Mouse (Mus musculus) embryonic facial prominence, embryonic 14.5 days (tissue): ENCODE results near the gene Snta1. TPM values are rescaled to one million over a fixed set of nuclear protein-coding genes. Genes with fewer than 3 reads are reported as not detected.

Experiments
- ATAC-seq: fragments of 200-750 bp; cut with Nextera tagmentation; 2 replicates; pipeline ENCODE4 v1.8.0; 2017; ENCODE audit warnings: low read depth, moderate number of reproducible peaks, moderate TSS enrichment
- DNase-seq: peaks from one replicate; pipeline ENCODE4 v3.0.0-alpha.2; 2015; ENCODE audit warnings: low spot score
- H3K27ac ChIP-seq: fragments of 300-500 bp; sonication (generic); replicated peaks from 2 replicates; pipeline ENCODE4 v1.5.1; 2014; ENCODE audit warnings: low read depth, mild to moderate bottlenecking, low read length, moderate library complexity
- H3K27me3 ChIP-seq: fragments of 300-500 bp; sonication (generic); replicated peaks from 2 replicates; pipeline ENCODE4 v1.6.1; 2014; ENCODE audit warnings: low read length; ENCODE audit not compliant: control insufficient read depth, insufficient read depth
- H3K36me3 ChIP-seq: fragments of 300-500 bp; sonication (generic); 2 replicates; pipeline ENCODE4 v1.6.1; 2014; ENCODE audit warnings: low read length, mixed read lengths; ENCODE audit not compliant: control insufficient read depth, insufficient read depth
- H3K4me1 ChIP-seq: fragments of 300-500 bp; sonication (generic); 2 replicates; pipeline ENCODE4 v1.6.1; 2014; ENCODE audit warnings: antibody characterized with exemption, low read length; ENCODE audit not compliant: control insufficient read depth, insufficient read depth
- H3K4me2 ChIP-seq: fragments of 300-500 bp; sonication (generic); 2 replicates; pipeline ENCODE4 v1.6.1; 2014; ENCODE audit warnings: low read depth, mild to moderate bottlenecking, low read length, moderate library complexity, mixed read lengths
- H3K4me3 ChIP-seq: fragments of 300-500 bp; sonication (generic); 2 replicates; pipeline ENCODE4 v1.5.1; 2014; ENCODE audit warnings: low read depth, mild to moderate bottlenecking, low read length
- H3K9ac ChIP-seq: fragments of 300-500 bp; sonication (generic); 2 replicates; pipeline ENCODE4 v1.6.1; 2014; ENCODE audit warnings: low read depth, mild to moderate bottlenecking, low read length, moderate library complexity, mixed read lengths
- H3K9me3 ChIP-seq: fragments of 300-500 bp; sonication (generic); 2 replicates; pipeline ENCODE4 v1.6.1; 2016; ENCODE audit warnings: low read length; ENCODE audit not compliant: control insufficient read depth
- WGBS: fragments of 180-500 bp; shearing (Covaris S2); extraction: QIAGEN DNeasy Blood & Tissue Kit; methylation state at CpG from one replicate; pipeline ENCODE4 v1.1.7; 2014; 5-methylcytosine and 5-hydroxymethylcytosine counted together
- polyA plus RNA-seq: library from polyadenylated mRNA; unstranded; fragments of >200 nt; fragmentation: Nextera tagmentation; extraction: Ambion mirVana; gene quantifications from 2 replicates; pipeline ENCODE4 v1.2.1, GENCODE M21; 2014

The Snta1 gene
- polyA plus RNA-seq, 1 experiment from 2014 or later, result 10.4 TPM

GRCm38 (mm10) chr2:154437191-154437527, 29.3 kb upstream of the Snta1 start:
- H3K4me2 ChIP-seq, result peak overlapping the region; percentile 68

DNA sequence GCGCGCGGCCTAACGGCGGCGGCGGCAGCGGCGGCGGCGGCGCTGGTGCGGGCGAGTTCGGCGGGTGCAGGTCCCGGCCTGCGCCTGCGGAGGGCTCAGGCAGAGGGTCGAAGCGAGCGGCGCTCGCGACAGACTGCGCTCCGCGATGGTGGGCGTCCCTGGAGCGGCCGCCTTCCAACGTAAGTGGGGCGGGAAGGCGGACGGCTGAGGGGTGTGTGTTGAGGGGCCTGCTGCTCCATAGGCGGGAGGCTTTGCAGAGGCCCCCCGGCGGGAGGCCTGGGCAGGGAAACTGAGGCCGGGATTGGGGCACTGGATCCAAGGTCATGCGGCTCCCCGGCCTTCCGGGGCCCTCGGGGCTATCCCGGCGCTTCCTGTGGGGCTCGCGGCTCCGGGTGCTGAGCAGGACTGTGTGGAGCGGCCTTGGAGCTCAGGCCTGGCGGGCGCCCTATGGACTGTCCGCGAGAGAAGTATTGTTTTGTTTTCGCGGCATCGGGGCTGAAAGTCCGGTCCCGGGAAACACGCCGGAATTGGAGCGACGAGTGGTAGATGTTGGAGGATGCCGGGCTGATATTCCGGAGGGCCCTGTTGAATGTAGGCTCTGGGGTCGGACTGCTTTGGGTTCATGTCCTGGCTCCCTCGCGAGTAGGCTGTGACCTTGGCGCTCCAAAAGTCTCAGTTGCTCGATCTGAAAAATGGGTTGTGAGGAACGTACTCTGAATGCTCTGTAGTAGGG, 28.7 kb upstream of the Snta1 start, which contains the start of gene Cbfa2t2:
Gene Cbfa2t2 (plus strand): TSS at position 24 of the 733 bp plus-strand sequence.
- DNase-seq, result peak; percentile 69
- H3K9ac ChIP-seq, result peak within 1 kb of the TSS; percentile 98
- H3K4me3 ChIP-seq, result peak within 1 kb of the TSS; percentile 94
- peaks cover 18% of the 10 kb centered on the region for H3K4me1 ChIP-seq
- ATAC-seq, result peak; percentile 87
- peak within 1 kb of the TSS; percentile 96 for H3K27ac ChIP-seq
- no peaks in the 10 kb centered on the region for H3K36me3 ChIP-seq
- no peaks in the 10 kb centered on the region for H3K9me3 ChIP-seq
- WGBS, result under 1% methylated on average over 32 of the region's 70 CpGs
- H3K27me3 ChIP-seq, result no peaks in the 10 kb centered on the region
- peak within 1 kb of the TSS; percentile 68 for H3K4me2 ChIP-seq

More at GRCm38 (mm10) chr2:154437191-154437527, 29.3 kb upstream of the Snta1 start:
- DNase-seq, result no peak
- H3K4me1 ChIP-seq, result peaks cover 18% of the 10 kb centered on the region
- peak overlapping the region; percentile 94 for H3K4me3 ChIP-seq
- peak overlapping the region; percentile 98 for H3K9ac ChIP-seq
- H3K27me3 ChIP-seq, result no peaks in the 10 kb centered on the region
- H3K9me3 ChIP-seq, result no peaks in the 10 kb centered on the region
- H3K27ac ChIP-seq, result peak overlapping the region; percentile 96
- no peaks in the 10 kb centered on the region for H3K36me3 ChIP-seq
- WGBS, result 13% methylated on average over 7 of the region's 7 CpGs
- ATAC-seq, result no peak

GRCm38 (mm10) chr2:154436076-154436457, 28.2 kb upstream of the Snta1 start:
- peak overlapping the region; percentile 96 for H3K27ac ChIP-seq

GRCm38 (mm10) chr2:154434690-154435089, 26.8 kb upstream of the Snta1 start:
- H3K36me3 ChIP-seq, result no peaks in the 10 kb centered on the region
- no peaks in the 10 kb centered on the region for H3K9me3 ChIP-seq
- no peak overlapping the region for H3K4me2 ChIP-seq
- no peak for DNase-seq
- H3K4me1 ChIP-seq, result peaks cover 18% of the 10 kb centered on the region
- no peak overlapping the region for H3K9ac ChIP-seq
- ATAC-seq, result no peak
- H3K27me3 ChIP-seq, result no peaks in the 10 kb centered on the region
- H3K27ac ChIP-seq, result no peak overlapping the region
- H3K4me3 ChIP-seq, result no peak overlapping the region
- WGBS, result 93% methylated on average over 7 of the region's 7 CpGs

More at GRCm38 (mm10) chr2:154436076-154436457, 28.2 kb upstream of the Snta1 start:
- peak overlapping the region; percentile 54 for H3K4me2 ChIP-seq
- peaks cover 18% of the 10 kb centered on the region for H3K4me1 ChIP-seq
- H3K4me3 ChIP-seq, result peak overlapping the region; percentile 94
- H3K9ac ChIP-seq, result peak overlapping the region; percentile 98
- H3K27me3 ChIP-seq, result no peaks in the 10 kb centered on the region
- H3K36me3 ChIP-seq, result no peaks in the 10 kb centered on the region
- peak; percentile 100 for ATAC-seq
- peak; percentile 99 for DNase-seq
- no peaks in the 10 kb centered on the region for H3K9me3 ChIP-seq
- under 1% methylated on average over 20 of the region's 44 CpGs for WGBS

DNA sequence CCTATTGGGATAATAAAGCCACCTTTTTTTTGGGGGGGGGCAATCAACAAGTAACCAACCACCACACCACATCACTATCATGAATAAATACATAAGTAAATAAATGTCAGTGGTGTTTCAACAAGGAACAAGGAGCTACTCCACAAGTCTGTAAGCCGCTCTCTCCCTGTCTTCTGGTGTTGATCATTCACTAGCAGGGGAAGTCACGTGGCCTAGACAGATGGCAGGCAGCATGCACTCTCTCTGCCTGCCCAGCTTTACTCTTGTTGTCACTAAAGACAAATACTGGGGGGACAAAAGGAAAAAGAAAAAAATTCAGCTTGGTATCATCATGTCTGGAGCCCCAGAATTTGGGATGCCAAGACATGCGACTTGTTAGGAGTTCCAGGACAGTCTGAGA, 25.5 kb upstream of the Snta1 start:
- Histone ChIP-seq H3K27ac (no peak overlapping the region), H3K9ac (no peak overlapping the region), H3K4me1 (peaks cover 12% of the 10 kb centered on the region), H3K4me3 (no peak overlapping the region), H3K36me3 (no peaks in the 10 kb centered on the region), H3K4me2 (no peak overlapping the region), H3K27me3 (no peaks in the 10 kb centered on the region), H3K9me3 (no peaks in the 10 kb centered on the region)
- WGBS, result 65% methylated on average over 3 of the region's 3 CpGs
- no peak for ATAC-seq
- no peak for DNase-seq

DNA sequence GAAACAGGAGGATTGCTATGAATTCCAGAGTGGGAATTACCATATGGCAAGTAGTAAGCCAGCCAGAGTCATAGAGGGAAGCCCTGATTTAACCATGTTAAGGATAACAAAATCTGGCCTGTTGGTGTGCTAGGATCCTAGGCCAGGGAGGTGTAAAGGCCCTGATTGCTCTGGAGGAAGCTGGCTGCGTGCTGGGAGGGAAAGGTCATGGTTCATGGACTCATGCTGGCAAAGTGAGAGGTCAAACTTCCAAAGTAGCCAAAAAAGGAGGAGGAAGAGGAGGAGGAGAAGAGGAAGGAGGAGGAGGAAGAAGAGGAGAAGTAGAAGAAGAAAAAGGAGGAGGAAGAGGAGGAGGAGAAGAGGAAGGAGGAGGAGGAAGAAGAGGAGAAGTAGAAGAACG, 24.8 kb upstream of the Snta1 start:
- no peaks in the 10 kb centered on the region for H3K36me3 ChIP-seq
- ATAC-seq, result no peak
- WGBS, result 61% methylated on average over 2 of the region's 2 CpGs
- no peak overlapping the region for H3K4me3 ChIP-seq
- peaks cover 15% of the 10 kb centered on the region for H3K4me1 ChIP-seq
- no peak overlapping the region for H3K9ac ChIP-seq
- no peak overlapping the region for H3K4me2 ChIP-seq
- H3K9me3 ChIP-seq, result no peaks in the 10 kb centered on the region
- DNase-seq, result no peak
- 0 out of 2 replicates have a peak, but pooled peaks cover 4% of the 10 kb centered on the region for H3K27me3 ChIP-seq
- H3K27ac ChIP-seq, result no peak overlapping the region

GRCm38 (mm10) chr2:154430566-154430965, 22.7 kb upstream of the Snta1 start:
- no peak for DNase-seq
- H3K4me1 ChIP-seq, result peaks cover 18% of the 10 kb centered on the region
- H3K27me3 ChIP-seq, result 0 out of 2 replicates have a peak, but pooled peaks cover 5% of the 10 kb centered on the region
- H3K9me3 ChIP-seq, result peaks cover 4% of the 10 kb centered on the region; the same call in 1 of the 2 replicates
- H3K27ac ChIP-seq, result no peak overlapping the region
- no peak overlapping the region for H3K9ac ChIP-seq
- H3K36me3 ChIP-seq, result no peaks in the 10 kb centered on the region
- no peak overlapping the region for H3K4me3 ChIP-seq
- no peak for ATAC-seq
- no peak overlapping the region for H3K4me2 ChIP-seq
- 93% methylated on average over 2 of the region's 2 CpGs for WGBS

GRCm38 (mm10) chr2:154427853-154428360, 20.0 kb upstream of the Snta1 start:
- no peaks in the 10 kb centered on the region for H3K36me3 ChIP-seq
- H3K27me3 ChIP-seq, result 0 out of 2 replicates have a peak, but pooled peaks cover 5% of the 10 kb centered on the region
- DNase-seq, result peak; percentile 72
- H3K4me1 ChIP-seq, result peaks cover 13% of the 10 kb centered on the region
- peaks cover 7% of the 10 kb centered on the region; the same call in 1 of the 2 replicates for H3K9me3 ChIP-seq
- WGBS, result 10% methylated on average over 17 of the region's 17 CpGs
- H3K4me3 ChIP-seq, result no peak overlapping the region; the same call in 1 of the 2 replicates
- peak overlapping the region; percentile 35 for H3K4me2 ChIP-seq
- peak; percentile 87 for ATAC-seq
- peak overlapping the region; percentile 31; the same call in 1 of the 2 replicates for H3K9ac ChIP-seq
- peak overlapping the region; percentile 63 for H3K27ac ChIP-seq
